Mouse (Mus musculus) bone marrow, adult 2 months (tissue): ENCODE results near the gene Wiz.

Experiments used
- CTCF ChIP-seq: fragments of 200-500 bp; IDR thresholded peaks from 2 replicates; pipeline ENCODE4 v1.5.1; 2011; ENCODE audit warnings: low read length, control low read depth; ENCODE audit not compliant: control insufficient read depth, insufficient read depth
- POLR2A ChIP-seq: fragments of 200-500 bp; IDR thresholded peaks from 2 replicates; pipeline ENCODE4 v1.6.1; 2011; ENCODE audit warnings: low read depth, mild to moderate bottlenecking, control low read depth, low read length, borderline replicate concordance; ENCODE audit not compliant: control insufficient read depth

DNA sequence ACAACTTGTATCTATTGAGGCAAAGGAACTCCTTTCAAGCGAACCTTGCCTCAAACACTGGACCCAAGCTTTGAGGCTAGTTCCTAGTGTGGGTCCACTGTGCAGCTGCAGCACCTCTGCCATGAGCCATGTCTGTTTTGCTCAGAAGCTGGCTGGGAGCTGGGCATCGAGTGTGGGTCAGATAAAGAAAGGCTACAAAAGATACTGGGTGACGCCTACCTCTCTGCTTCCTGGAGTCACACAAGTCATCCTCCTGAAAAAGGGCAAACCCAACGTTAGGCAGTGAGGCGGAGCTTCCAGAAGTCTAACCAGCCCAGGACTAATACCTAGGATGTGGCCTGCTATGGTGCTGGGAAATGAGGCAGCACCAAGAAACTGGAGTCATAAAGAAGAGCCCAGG, 75.3 kb downstream of the Wiz start:
- no peak for TF ChIP-seq CTCF
- no peak for TF ChIP-seq POLR2A
